Mouse (Mus musculus) liver, postnatal 0 days (tissue): ENCODE results near the gene Clcn2.

ENCODE experiments used
- CTCF ChIP-seq: sonication (generic); IDR thresholded peaks from 2 replicates; pipeline ENCODE4 v1.5.1; 2016; ENCODE audit warnings: antibody characterized with exemption, low read depth
- EP300 ChIP-seq: IDR thresholded peaks from 2 replicates; pipeline ENCODE4 v1.6.1; 2016; ENCODE audit warnings: antibody characterized with exemption, low read depth, mild to moderate bottlenecking

GRCm38 (mm10) chr16:20715976-20716840 lies 1.3 kb downstream of the Clcn2 start:
- TF ChIP-seq CTCF = peak; percentile 33; the same call in 1 of the 2 replicates
- TF ChIP-seq EP300 = no peak
